Mouse (Mus musculus) heart, postnatal 0 days (tissue): ENCODE data around the gene Slc35a2. TPM values are rescaled to one million over a fixed set of nuclear protein-coding genes. Genes with fewer than 3 reads are reported as not detected.

Experiments
- ATAC-seq: fragments of 200-750 bp; cut with Nextera tagmentation; 2 replicates; pipeline ENCODE4 v1.8.0; 2017; ENCODE audit warnings: low read depth, moderate number of reproducible peaks, moderate library complexity; ENCODE audit not compliant: insufficient read depth
- DNase-seq: peaks from one replicate; pipeline ENCODE4 v3.0.0-alpha.2; 2016; ENCODE audit warnings: low spot score
- H3K27ac ChIP-seq: fragments of 300-500 bp; sonication (generic); 2 replicates; pipeline ENCODE4 v1.5.1; 2014; ENCODE audit warnings: low read depth, mild to moderate bottlenecking
- H3K27me3 ChIP-seq: fragments of 300-500 bp; sonication (generic); 2 replicates; pipeline ENCODE4 v1.6.1; 2014; ENCODE audit warnings: low read length, mixed read lengths; ENCODE audit not compliant: control insufficient read depth, insufficient read depth
- H3K36me3 ChIP-seq: fragments of 300-500 bp; sonication (generic); replicated peaks from 2 replicates; pipeline ENCODE4 v1.6.1; 2014; ENCODE audit warnings: low read length, mixed read lengths; ENCODE audit not compliant: control insufficient read depth, insufficient read depth
- H3K4me1 ChIP-seq: fragments of 300-500 bp; sonication (generic); 2 replicates; pipeline ENCODE4 v1.6.1; 2014; ENCODE audit warnings: antibody characterized with exemption; ENCODE audit not compliant: control insufficient read depth, insufficient read depth
- H3K4me2 ChIP-seq: fragments of 300-500 bp; sonication (generic); 2 replicates; pipeline ENCODE4 v1.6.1; 2014; ENCODE audit warnings: low read depth, mild to moderate bottlenecking, low read length, moderate library complexity
- H3K4me3 ChIP-seq: fragments of 300-500 bp; sonication (generic); 2 replicates; pipeline ENCODE4 v1.5.1; 2014; ENCODE audit warnings: low read depth, low read length
- H3K9ac ChIP-seq: fragments of 300-500 bp; sonication (generic); replicated peaks from 2 replicates; pipeline ENCODE4 v1.6.1; 2014; ENCODE audit warnings: low read depth, low read length, mixed read lengths
- H3K9me3 ChIP-seq: fragments of 300-500 bp; sonication (generic); replicated peaks from 2 replicates; pipeline ENCODE4 v1.6.1; 2016; ENCODE audit warnings: low read length; ENCODE audit not compliant: control insufficient read depth
- CTCF ChIP-seq: IDR thresholded peaks from 2 replicates; pipeline ENCODE4 v1.5.1; 2016; ENCODE audit warnings: antibody characterized with exemption, control low read depth, low read depth
- EP300 ChIP-seq: IDR thresholded peaks from 2 replicates; pipeline ENCODE4 v1.6.1; 2016; ENCODE audit warnings: antibody characterized with exemption, low read depth
- WGBS: fragments of 180-500 bp; shearing (Covaris S2); extraction: QIAGEN DNeasy Blood & Tissue Kit; methylation state at CpG from one replicate; pipeline ENCODE4 v1.1.7; 2014; 5-methylcytosine and 5-hydroxymethylcytosine counted together
- polyA plus RNA-seq: library from polyadenylated mRNA; unstranded; fragments of >200 nt; fragmentation: Nextera tagmentation; extraction: Ambion mirVana; gene quantifications from 2 replicates; pipeline ENCODE4 v1.2.1, GENCODE M21; 2015
- total RNA-seq: library from RNA; depleted of rRNA; stranded (reverse); fragments of >200 nt; gene quantifications from 2 replicates; pipeline ENCODE4 v1.2.3, GENCODE M21; 2014; ENCODE audit warnings: low replicate concordance; rRNA removed

Slc35a2 gene
- total and polyA plus RNA-seq, 2 experiments from 2014 or later = 19.3 to 19.7 TPM

- peaks cover 35% of the 10 kb centered on the region for H3K27me3 ChIP-seq
- 26% methylated on average over 10 of the region's 10 CpGs for whole genome bisulfite sequencing
- H3K9me3 ChIP-seq = no peaks in the 10 kb centered on the region
- ATAC-seq = no peak
- no peak for TF ChIP-seq CTCF
- TF ChIP-seq EP300 = no peak
- no peak overlapping the region for H3K4me3 ChIP-seq
- H3K36me3 ChIP-seq = no peaks in the 10 kb centered on the region; the same call in 1 of the 2 replicates
- H3K9ac ChIP-seq = no peak overlapping the region
- DNase-seq = no peak
- no peak overlapping the region for H3K4me2 ChIP-seq
- no peaks in the 10 kb centered on the region for H3K4me1 ChIP-seq
- H3K27ac ChIP-seq = no peak overlapping the region
Observed at GRCm38 (mm10) chrX:7927116-7927515, 43.3 kb downstream of the Slc35a2 start.

- no peak for DNase-seq
Observed at GRCm38 (mm10) chrX:7928270-7928790, 44.5 kb downstream of the Slc35a2 start, which contains the start of gene Eras. Gene Eras (minus strand): TSS chrX:7928607.

DNA sequence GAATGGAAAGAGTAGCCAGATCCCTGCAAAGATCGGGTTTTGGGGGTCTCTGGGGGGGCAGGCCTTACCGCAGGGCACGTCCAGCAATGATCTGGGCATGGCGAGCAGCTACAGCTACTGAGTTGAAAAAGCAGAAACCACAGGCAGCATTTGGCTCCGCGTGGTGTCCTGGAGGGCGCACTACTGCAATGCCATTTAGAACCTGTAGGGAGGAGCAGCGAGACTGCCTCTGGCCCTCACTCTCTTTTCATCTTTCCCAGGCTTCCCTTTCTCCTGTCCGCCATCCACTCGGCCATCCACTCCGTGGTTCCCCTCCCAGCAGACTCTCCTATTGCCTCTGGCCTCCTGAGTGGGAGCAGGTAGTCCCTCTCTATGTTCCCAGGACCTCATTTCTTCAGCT is 53.0 kb downstream of the Slc35a2 start:
- WGBS = 57% methylated on average over 11 of the region's 11 CpGs

More at GRCm38 (mm10) chrX:7928270-7928790, 44.5 kb downstream of the Slc35a2 start, which contains the start of gene Eras:
- no peak within 1 kb of the TSS for H3K4me2 ChIP-seq
- ATAC-seq = no peak
- H3K36me3 ChIP-seq = no peaks in the 10 kb centered on the region; the same call in 1 of the 2 replicates
- H3K27ac ChIP-seq = no peak within 1 kb of the TSS
- no peak within 1 kb of the TSS for H3K9ac ChIP-seq
- TF ChIP-seq EP300 (no peak), CTCF (no peak)
- no peaks in the 10 kb centered on the region for H3K9me3 ChIP-seq
- H3K4me3 ChIP-seq = no peak within 1 kb of the TSS
- no peaks in the 10 kb centered on the region for H3K4me1 ChIP-seq
- H3K27me3 ChIP-seq = peaks cover 23% of the 10 kb centered on the region
- 20% methylated on average over 17 of the region's 19 CpGs for WGBS

GRCm38 (mm10) chrX:7937667-7938066 is 53.8 kb downstream of the Slc35a2 start:
- H3K4me3 ChIP-seq = no peak overlapping the region
- 88% methylated on average over 6 of the region's 6 CpGs for WGBS
- no peaks in the 10 kb centered on the region for H3K27me3 ChIP-seq
- peaks cover 6% of the 10 kb centered on the region; the same call in 1 of the 2 replicates for H3K36me3 ChIP-seq
- H3K4me2 ChIP-seq = no peak overlapping the region
- no peaks in the 10 kb centered on the region for H3K9me3 ChIP-seq
- no peaks in the 10 kb centered on the region for H3K4me1 ChIP-seq
- no peak for DNase-seq
- TF ChIP-seq CTCF (no peak), EP300 (no peak)
- H3K27ac ChIP-seq = no peak overlapping the region
- H3K9ac ChIP-seq = no peak overlapping the region
- no peak for ATAC-seq

More for the DNA sequence above, 53.0 kb downstream of the Slc35a2 start:
- H3K4me3 ChIP-seq = no peak overlapping the region
- ATAC-seq = no peak
- TF ChIP-seq EP300 (no peak), CTCF (peak; percentile 1; the same call in 1 of the 2 replicates)
- no peak for DNase-seq
- no peaks in the 10 kb centered on the region for H3K4me1 ChIP-seq
- H3K27me3 ChIP-seq = no peaks in the 10 kb centered on the region
- H3K36me3 ChIP-seq = peaks cover 6% of the 10 kb centered on the region; the same call in 1 of the 2 replicates
- no peak overlapping the region for H3K27ac ChIP-seq
- no peak overlapping the region for H3K9ac ChIP-seq
- H3K4me2 ChIP-seq = no peak overlapping the region
- no peaks in the 10 kb centered on the region for H3K9me3 ChIP-seq

Other genes with a start within 250 kb of the Slc35a2 start
- 1.6 TPM in 1 of 2 replicates, not detected in the other for gene Syp, start 245.6 kb upstream of the Slc35a2 start, total RNA-seq
- 0.27 and 0.51 TPM in 2 replicates for gene Syp, start 245.6 kb upstream of the Slc35a2 start, polyA plus RNA-seq
- gene Prickle3, start 226.8 kb upstream of the Slc35a2 start, total RNA-seq = 9.2 and 15.7 TPM in 2 replicates
- gene Prickle3, start 226.8 kb upstream of the Slc35a2 start, polyA plus RNA-seq = 7.9 and 8.1 TPM in 2 replicates
- gene Plp2, start 212.6 kb upstream of the Slc35a2 start, total RNA-seq = 134 and 184 TPM in 2 replicates
- 91.1 and 95.7 TPM in 2 replicates for gene Plp2, start 212.6 kb upstream of the Slc35a2 start, polyA plus RNA-seq
- 1.1 and 2.0 TPM in 2 replicates for gene Magix, start 202.8 kb upstream of the Slc35a2 start, total RNA-seq
- gene Magix, start 202.8 kb upstream of the Slc35a2 start, polyA plus RNA-seq = 1.5 and 1.8 TPM in 2 replicates
- gene Gpkow, start 186.9 kb upstream of the Slc35a2 start, total RNA-seq = 2.8 and 9.9 TPM in 2 replicates
- gene Gpkow, start 186.9 kb upstream of the Slc35a2 start, polyA plus RNA-seq = 21.3 and 22.7 TPM in 2 replicates
- gene Wdr45, start 169.7 kb upstream of the Slc35a2 start, total RNA-seq = 24.2 and 52.7 TPM in 2 replicates
- 27.1 and 29.2 TPM in 2 replicates for gene Wdr45, start 169.7 kb upstream of the Slc35a2 start, polyA plus RNA-seq
- gene Gm45208, start 161.8 kb upstream of the Slc35a2 start, total RNA-seq = 3.1 TPM in 1 of 2 replicates, not detected in the other
- not detected in 2 replicates for gene Gm45208, start 161.8 kb upstream of the Slc35a2 start, polyA plus RNA-seq
- 12.6 and 22.6 TPM in 2 replicates for gene Praf2, start 155.6 kb upstream of the Slc35a2 start, total RNA-seq
- 11.0 and 13.6 TPM in 2 replicates for gene Praf2, start 155.6 kb upstream of the Slc35a2 start, polyA plus RNA-seq
- gene Ccdc120, start 133.1 kb upstream of the Slc35a2 start, total RNA-seq = 0.92 and 5.8 TPM in 2 replicates
- gene Ccdc120, start 133.1 kb upstream of the Slc35a2 start, polyA plus RNA-seq = 1.8 and 2.2 TPM in 2 replicates
- gene Tfe3, start 121.5 kb upstream of the Slc35a2 start, total RNA-seq = 8.4 and 17.3 TPM in 2 replicates
- gene Tfe3, start 121.5 kb upstream of the Slc35a2 start, polyA plus RNA-seq = 11.5 and 11.6 TPM in 2 replicates
- 2.4 and 6.8 TPM in 2 replicates for gene Gripap1, start 94.3 kb upstream of the Slc35a2 start, total RNA-seq
- gene Gripap1, start 94.3 kb upstream of the Slc35a2 start, polyA plus RNA-seq = 17.5 and 19.3 TPM in 2 replicates
- 0.08 and 0.23 TPM in 2 replicates for gene Kcnd1, start 61.7 kb upstream of the Slc35a2 start, total RNA-seq
- 0.20 and 0.22 TPM in 2 replicates for gene Kcnd1, start 61.7 kb upstream of the Slc35a2 start, polyA plus RNA-seq
- 25.7 and 38.0 TPM in 2 replicates for gene Otud5, start 42.7 kb upstream of the Slc35a2 start, total RNA-seq
- 14.4 and 16.2 TPM in 2 replicates for gene Otud5, start 42.7 kb upstream of the Slc35a2 start, polyA plus RNA-seq
- gene Pim2, start 5.8 kb upstream of the Slc35a2 start, total RNA-seq = 3.1 and 15.9 TPM in 2 replicates
- gene Pim2, start 5.8 kb upstream of the Slc35a2 start, polyA plus RNA-seq = 2.3 and 2.4 TPM in 2 replicates
- gene Pqbp1, start 15.2 kb downstream of the Slc35a2 start, total RNA-seq = 44.5 and 63.0 TPM in 2 replicates
- 55.6 and 57.6 TPM in 2 replicates for gene Pqbp1, start 15.2 kb downstream of the Slc35a2 start, polyA plus RNA-seq
- gene Timm17b, start 15.3 kb downstream of the Slc35a2 start, total RNA-seq = 37.7 and 46.4 TPM in 2 replicates
- 91.3 and 99.7 TPM in 2 replicates for gene Timm17b, start 15.3 kb downstream of the Slc35a2 start, polyA plus RNA-seq
- gene Gm10491, start 23.8 kb downstream of the Slc35a2 start, total RNA-seq = not detected in 2 replicates
- not detected in 2 replicates for gene Gm10491, start 23.8 kb downstream of the Slc35a2 start, polyA plus RNA-seq
- not detected in 2 replicates for gene Gm10490, start 25.5 kb downstream of the Slc35a2 start, total RNA-seq
- not detected in 2 replicates for gene Gm10490, start 25.5 kb downstream of the Slc35a2 start, polyA plus RNA-seq
- not detected in 2 replicates for gene Pcsk1n, start 35.8 kb downstream of the Slc35a2 start, total RNA-seq
- gene Pcsk1n, start 35.8 kb downstream of the Slc35a2 start, polyA plus RNA-seq = 0.05 and 0.33 TPM in 2 replicates
- gene Eras, start 44.6 kb downstream of the Slc35a2 start, total RNA-seq = not detected in 2 replicates
- gene Eras, start 44.6 kb downstream of the Slc35a2 start, polyA plus RNA-seq = not detected in 2 replicates
- 28.6 and 37.2 TPM in 2 replicates for gene Hdac6, start 63.9 kb downstream of the Slc35a2 start, total RNA-seq
- 16.2 and 18.4 TPM in 2 replicates for gene Hdac6, start 63.9 kb downstream of the Slc35a2 start, polyA plus RNA-seq
- 0.19 TPM in 1 of 2 replicates, not detected in the other for gene Gata1, start 94.0 kb downstream of the Slc35a2 start, total RNA-seq
- 0.14 and 0.20 TPM in 2 replicates for gene Gata1, start 94.0 kb downstream of the Slc35a2 start, polyA plus RNA-seq
- not detected in 2 replicates for gene Glod5, start 134.5 kb downstream of the Slc35a2 start, total RNA-seq
- 0.55 TPM in 2 replicates for gene Glod5, start 134.5 kb downstream of the Slc35a2 start, polyA plus RNA-seq
- gene Suv39h1, start 190.7 kb downstream of the Slc35a2 start, total RNA-seq = 15.7 and 15.9 TPM in 2 replicates
- gene Suv39h1, start 190.7 kb downstream of the Slc35a2 start, polyA plus RNA-seq = 8.2 and 8.6 TPM in 2 replicates
- gene Was, start 206.5 kb downstream of the Slc35a2 start, total RNA-seq = 0.31 TPM in 1 of 2 replicates, not detected in the other
- gene Was, start 206.5 kb downstream of the Slc35a2 start, polyA plus RNA-seq = 0.22 and 0.25 TPM in 2 replicates
- gene Wdr13, start 248.9 kb downstream of the Slc35a2 start, total RNA-seq = 130 and 155 TPM in 2 replicates
- 24.4 and 26.4 TPM in 2 replicates for gene Wdr13, start 248.9 kb downstream of the Slc35a2 start, polyA plus RNA-seq